Mouse (Mus musculus): Measurements from ENCODE around the gene Spesp1. TPM values are rescaled to one million over a fixed set of nuclear protein-coding genes. Genes with fewer than 3 reads are reported as not detected.

The Spesp1 gene
- polyA plus RNA-seq, 1 experiment from 2014 or later: not detected

DNA sequence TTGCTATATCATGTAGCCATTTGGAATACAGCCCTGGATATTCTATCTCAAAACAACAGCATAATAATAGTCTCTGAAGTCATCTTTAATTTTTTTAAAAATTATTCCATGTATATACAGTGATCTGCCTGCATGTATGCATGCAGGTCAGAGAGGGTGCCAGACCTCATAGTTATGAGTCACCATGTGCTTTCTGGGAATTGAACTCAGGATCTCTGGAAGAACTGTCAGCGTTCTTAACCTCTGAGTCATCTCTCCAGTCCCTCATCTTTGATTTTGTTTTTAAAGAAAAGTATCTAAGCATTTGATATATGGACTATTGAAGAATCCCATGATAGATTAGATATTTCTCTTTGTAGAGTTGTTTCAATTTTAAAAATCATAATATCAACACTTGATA, 12.8 kb downstream of the Spesp1 start:
- Histone ChIP-seq H3K4me2 (replicated peaks) (no peak overlapping the region), H3K9ac (no peak overlapping the region), H3K27me3 (no peaks in the 10 kb centered on the region), H3K36me3 (no peaks in the 10 kb centered on the region), H3K9me3 (replicated peaks) (no peaks in the 10 kb centered on the region), H3K27ac (no peak overlapping the region), H3K4me3 (no peak overlapping the region), H3K4me1 (0 out of 2 replicates have a peak, but pooled peaks cover 2% of the 10 kb centered on the region)
- no peak for ATAC-seq (ENCODE audit: low FRiP score)
- WGBS: 96% methylated on average over 1 of the region's 1 CpGs

DNA sequence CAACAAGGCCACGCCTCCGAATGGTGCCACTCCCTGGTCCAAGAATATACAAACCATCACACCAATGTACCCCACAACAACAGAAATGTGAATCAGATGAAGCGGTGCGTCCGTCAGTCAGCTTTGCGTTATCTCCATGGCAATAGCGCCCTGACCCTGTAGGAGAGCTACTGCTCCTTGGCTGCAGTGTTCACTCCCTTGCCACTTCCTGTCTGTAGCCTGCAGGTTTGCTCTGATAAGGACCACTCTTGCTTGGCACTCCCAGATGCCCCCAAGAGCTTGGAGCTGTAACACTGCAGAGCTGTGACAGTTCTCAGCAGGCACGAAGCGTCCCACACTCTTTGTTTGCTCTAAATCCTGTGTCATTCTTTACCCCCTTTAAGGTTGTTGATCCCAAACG, 16.7 kb downstream of the Spesp1 start:
- WGBS: 87% methylated on average over 10 of the region's 10 CpGs
- Histone ChIP-seq H3K4me2 (replicated peaks) (no peak overlapping the region), H3K27ac (no peak overlapping the region), H3K4me3 (no peak overlapping the region), H3K9ac (no peak overlapping the region), H3K9me3 (replicated peaks) (no peaks in the 10 kb centered on the region), H3K4me1 (no peaks in the 10 kb centered on the region), H3K27me3 (no peaks in the 10 kb centered on the region), H3K36me3 (no peaks in the 10 kb centered on the region)
- ATAC-seq (ENCODE audit: low FRiP score): no peak

- H3K27me3 ChIP-seq: no peaks in the 10 kb centered on the region
- H3K4me1 ChIP-seq: no peaks in the 10 kb centered on the region
- no peaks in the 10 kb centered on the region for H3K36me3 ChIP-seq
- no peak overlapping the region for H3K9ac ChIP-seq
- H3K27ac ChIP-seq: no peak overlapping the region
- no peak overlapping the region for H3K4me2 ChIP-seq (replicated peaks)
- no peak overlapping the region for H3K4me3 ChIP-seq
- 66% methylated on average over 5 of the region's 5 CpGs for WGBS
- no peak for ATAC-seq (ENCODE audit: low FRiP score)
- H3K9me3 ChIP-seq (replicated peaks): no peaks in the 10 kb centered on the region
Observed at GRCm38 (mm10) chr9:62263652-62264051, 18.4 kb downstream of the Spesp1 start.

- H3K36me3 ChIP-seq: no peaks in the 10 kb centered on the region
- ATAC-seq (ENCODE audit: low FRiP score): no peak
- 93% methylated on average over 3 of the region's 3 CpGs for WGBS
- H3K4me2 ChIP-seq (replicated peaks): no peak overlapping the region
- H3K4me1 ChIP-seq: 0 out of 2 replicates have a peak, but pooled peaks cover 3% of the 10 kb centered on the region
- no peak overlapping the region for H3K27ac ChIP-seq
- H3K27me3 ChIP-seq: no peaks in the 10 kb centered on the region
- no peak overlapping the region for H3K9ac ChIP-seq
- no peaks in the 10 kb centered on the region for H3K9me3 ChIP-seq (replicated peaks)
- H3K4me3 ChIP-seq: no peak overlapping the region
Observed at GRCm38 (mm10) chr9:62261406-62261805, 20.6 kb downstream of the Spesp1 start.

- Histone ChIP-seq H3K27ac (no peak overlapping the region), H3K4me3 (no peak overlapping the region), H3K4me2 (replicated peaks) (no peak overlapping the region), H3K9ac (no peak overlapping the region), H3K27me3 (no peaks in the 10 kb centered on the region), H3K36me3 (no peaks in the 10 kb centered on the region), H3K9me3 (replicated peaks) (no peaks in the 10 kb centered on the region), H3K4me1 (peaks cover 5% of the 10 kb centered on the region; the same call in 1 of the 2 replicates)
- 91% methylated on average over 5 of the region's 5 CpGs for WGBS
- no peak for ATAC-seq (ENCODE audit: low FRiP score)
Observed at GRCm38 (mm10) chr9:62261006-62261405, 21.0 kb downstream of the Spesp1 start.

DNA sequence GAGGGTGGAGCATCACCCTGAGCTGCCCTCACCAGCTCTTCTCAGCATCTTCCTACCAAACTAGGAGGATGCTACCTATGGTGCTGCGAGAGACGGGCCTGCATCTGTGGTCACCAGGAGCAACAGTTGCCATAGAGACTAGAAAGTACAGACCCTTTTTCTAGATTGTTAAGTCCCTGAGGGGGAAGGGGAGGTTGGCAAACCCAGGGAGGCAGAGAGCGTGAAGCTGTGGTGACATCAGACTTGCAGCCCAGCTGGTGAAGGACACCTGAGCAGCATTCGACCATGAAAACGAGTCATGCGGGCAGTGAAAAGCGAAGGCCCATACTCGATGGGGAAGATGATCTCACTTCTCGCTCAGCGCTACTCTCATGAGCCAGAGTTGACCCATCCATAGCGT, 24.0 kb downstream of the Spesp1 start:
- Histone ChIP-seq H3K27ac (no peak overlapping the region), H3K9ac (no peak overlapping the region), H3K27me3 (no peaks in the 10 kb centered on the region), H3K4me1 (peaks cover 8% of the 10 kb centered on the region; the same call in 1 of the 2 replicates), H3K4me3 (no peak overlapping the region), H3K9me3 (replicated peaks) (no peaks in the 10 kb centered on the region), H3K36me3 (no peaks in the 10 kb centered on the region), H3K4me2 (replicated peaks) (no peak overlapping the region)
- 87% methylated on average over 11 of the region's 11 CpGs for WGBS
- no peak for ATAC-seq (ENCODE audit: low FRiP score)

DNA sequence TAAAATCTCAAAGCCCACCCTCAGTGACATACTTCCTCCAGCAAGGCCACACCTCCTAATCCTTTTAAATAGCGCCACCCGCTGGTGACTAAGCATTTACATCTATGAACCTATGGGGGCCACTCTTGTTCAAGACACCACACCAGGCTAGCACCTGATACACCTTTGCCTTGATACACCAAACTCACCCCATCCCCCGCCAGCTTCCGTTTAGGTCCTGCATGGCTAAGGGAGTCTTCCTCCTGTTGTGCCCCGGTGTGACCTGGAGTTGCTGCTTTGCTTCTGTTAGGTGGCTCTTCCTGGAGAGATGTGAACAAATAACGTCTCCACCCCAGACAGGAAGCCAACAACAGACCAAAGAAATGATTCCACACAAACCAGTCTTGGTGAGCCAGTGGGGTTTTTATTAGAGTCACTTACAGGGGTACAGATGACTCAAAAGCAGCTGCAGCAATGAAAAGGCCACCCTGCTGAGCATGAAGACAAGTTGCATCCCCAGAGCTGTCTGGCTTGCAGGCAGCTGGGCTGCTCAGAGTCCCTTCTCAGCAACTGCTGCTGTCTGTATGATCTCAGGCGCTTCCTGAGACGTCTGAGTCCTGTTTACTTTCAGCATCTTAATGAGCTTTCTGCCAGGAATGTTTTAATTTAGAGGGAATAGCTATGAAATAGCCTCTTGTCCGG, 26.0 kb downstream of the Spesp1 start:
- Histone ChIP-seq H3K9me3 (replicated peaks) (no peaks in the 10 kb centered on the region), H3K27me3 (no peaks in the 10 kb centered on the region), H3K4me1 (peaks cover 8% of the 10 kb centered on the region; the same call in 1 of the 2 replicates), H3K4me3 (no peak overlapping the region), H3K4me2 (replicated peaks) (no peak overlapping the region), H3K9ac (no peak overlapping the region), H3K36me3 (no peaks in the 10 kb centered on the region), H3K27ac (0 out of 2 replicates have a peak overlapping the region, but pooled peaks have one; percentile 13)
- 53% methylated on average over 9 of the region's 9 CpGs for WGBS
- ATAC-seq (ENCODE audit: low FRiP score): no peak

DNA sequence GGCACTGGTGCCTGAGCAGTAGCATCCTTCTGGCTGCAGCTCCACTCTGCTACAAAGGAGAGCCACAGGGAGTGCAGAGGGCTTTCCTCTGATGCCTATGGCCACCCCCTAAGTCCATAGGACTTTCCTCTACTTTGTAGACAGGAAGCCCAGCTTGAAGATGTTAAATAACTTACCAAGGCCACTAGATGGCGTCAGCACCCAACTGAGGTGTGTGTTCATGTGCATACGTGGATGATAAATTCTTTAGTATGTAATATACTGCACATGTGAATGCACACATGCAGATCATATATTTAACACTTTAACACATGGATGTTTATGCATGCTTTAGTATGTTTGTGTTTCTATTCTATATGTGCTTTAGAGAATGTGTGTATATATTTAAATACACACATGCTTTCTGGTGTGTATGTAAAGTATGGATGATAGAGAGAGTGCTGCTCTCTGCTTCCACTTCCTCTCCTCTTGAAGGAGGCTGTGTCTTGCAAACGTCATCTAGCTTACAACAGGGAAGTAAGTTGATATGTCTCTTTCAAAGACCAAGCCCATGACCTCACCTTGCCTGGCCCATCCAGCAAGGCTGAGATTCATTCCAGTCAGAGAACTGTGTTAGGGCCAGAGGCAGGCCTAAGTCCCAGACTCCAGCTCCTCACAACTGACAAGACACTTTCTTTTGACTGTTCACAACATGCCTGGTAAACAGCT, 28.1 kb downstream of the Spesp1 start:
- ATAC-seq (ENCODE audit: low FRiP score): no peak
- Histone ChIP-seq H3K9ac (no peak overlapping the region), H3K4me3 (no peak overlapping the region), H3K36me3 (no peaks in the 10 kb centered on the region), H3K27ac (no peak overlapping the region), H3K27me3 (no peaks in the 10 kb centered on the region), H3K4me1 (peaks cover 8% of the 10 kb centered on the region; the same call in 1 of the 2 replicates), H3K9me3 (replicated peaks) (no peaks in the 10 kb centered on the region), H3K4me2 (replicated peaks) (no peak overlapping the region)
- 23% methylated on average over 3 of the region's 3 CpGs for WGBS

GRCm38 (mm10) chr9:62250296-62250695, 31.7 kb downstream of the Spesp1 start:
- WGBS: 86% methylated on average over 4 of the region's 4 CpGs
- no peak for ATAC-seq (ENCODE audit: low FRiP score)
- no peaks in the 10 kb centered on the region for H3K27me3 ChIP-seq
- H3K9me3 ChIP-seq (replicated peaks): no peaks in the 10 kb centered on the region
- peaks cover 5% of the 10 kb centered on the region; the same call in 1 of the 2 replicates for H3K4me1 ChIP-seq
- H3K36me3 ChIP-seq: no peaks in the 10 kb centered on the region
- no peak overlapping the region for H3K4me3 ChIP-seq
- H3K4me2 ChIP-seq (replicated peaks): no peak overlapping the region
- H3K27ac ChIP-seq: no peak overlapping the region
- H3K9ac ChIP-seq: no peak overlapping the region

- Histone ChIP-seq H3K9me3 (replicated peaks) (no peaks in the 10 kb centered on the region), H3K27ac (no peak overlapping the region; the same call in 1 of the 2 replicates)
- WGBS: 83% methylated on average over 4 of the region's 4 CpGs
Observed at GRCm38 (mm10) chr9:62246380-62246942, 35.5 kb downstream of the Spesp1 start.

DNA sequence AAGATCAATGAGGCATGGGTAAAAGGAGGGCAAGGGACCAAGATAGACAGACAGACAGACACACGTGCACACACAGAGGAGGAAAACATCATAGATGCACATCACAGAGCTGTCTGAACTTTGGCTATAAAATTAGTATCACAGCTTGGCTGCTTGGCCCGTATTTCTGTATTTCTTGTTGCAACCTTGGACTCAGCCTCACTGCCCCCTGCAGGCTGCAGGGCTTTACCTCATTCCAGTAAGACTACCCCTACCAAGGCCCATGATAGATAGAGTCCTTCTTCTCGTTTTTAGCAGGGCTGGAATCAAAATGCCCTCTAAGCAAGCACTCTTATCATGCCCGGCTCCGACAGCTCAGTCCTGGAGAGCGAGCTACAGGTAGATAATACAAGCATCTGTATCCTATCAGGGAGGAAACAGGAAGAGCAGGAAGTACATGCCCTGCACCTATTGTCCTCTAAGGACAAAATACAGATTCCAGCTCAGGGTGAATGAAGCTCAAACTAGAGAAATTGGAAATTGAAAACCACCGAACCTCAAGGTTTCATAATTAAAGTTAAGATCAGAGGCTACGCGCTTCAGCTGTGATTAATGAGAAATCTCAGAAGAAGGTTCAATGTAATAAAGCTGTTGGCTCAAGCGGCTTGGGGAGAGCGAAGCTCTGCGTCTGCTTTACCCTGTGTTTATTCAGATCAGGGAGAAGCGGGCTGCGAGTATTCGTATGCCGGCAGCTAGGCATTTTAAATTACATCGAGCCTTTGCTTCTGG, 36.2 kb downstream of the Spesp1 start:
- H3K27me3 ChIP-seq: peaks cover 6% of the 10 kb centered on the region
- 65% methylated on average over 17 of the region's 17 CpGs for WGBS
- H3K36me3 ChIP-seq: no peaks in the 10 kb centered on the region
- peaks cover 11% of the 10 kb centered on the region for H3K4me1 ChIP-seq
- peak overlapping the region; percentile 57; the same call in 1 of the 2 replicates for H3K27ac ChIP-seq
- no peak overlapping the region for H3K4me3 ChIP-seq
- no peak for ATAC-seq (ENCODE audit: low FRiP score)
- H3K9ac ChIP-seq: no peak overlapping the region
- no peaks in the 10 kb centered on the region for H3K9me3 ChIP-seq (replicated peaks)
- no peak overlapping the region for H3K4me2 ChIP-seq (replicated peaks)

More at GRCm38 (mm10) chr9:62246380-62246942, 35.5 kb downstream of the Spesp1 start:
- ATAC-seq (ENCODE audit: low FRiP score): no peak
- Histone ChIP-seq H3K27me3 (peaks cover 6% of the 10 kb centered on the region), H3K4me1 (peaks cover 11% of the 10 kb centered on the region), H3K4me2 (replicated peaks) (no peak overlapping the region), H3K36me3 (no peaks in the 10 kb centered on the region), H3K4me3 (no peak overlapping the region), H3K9ac (no peak overlapping the region)

GRCm38 (mm10) chr9:62244612-62245010, 37.4 kb downstream of the Spesp1 start:
- no peak overlapping the region for H3K4me2 ChIP-seq (replicated peaks)
- H3K9me3 ChIP-seq (replicated peaks): no peaks in the 10 kb centered on the region
- H3K4me1 ChIP-seq: peaks cover 18% of the 10 kb centered on the region
- no peak overlapping the region for H3K4me3 ChIP-seq
- no peak overlapping the region for H3K9ac ChIP-seq
- 34% methylated on average over 3 of the region's 3 CpGs for WGBS
- H3K27ac ChIP-seq: no peak overlapping the region
- peaks cover 6% of the 10 kb centered on the region for H3K27me3 ChIP-seq
- ATAC-seq (ENCODE audit: low FRiP score): peak; percentile 22; the same call in 1 of the 2 replicates
- H3K36me3 ChIP-seq: no peaks in the 10 kb centered on the region
